Mouse (Mus musculus) intestine, embryonic 14.5 days (tissue): ENCODE data around the gene Nploc4. TPM values are rescaled to one million over a fixed set of nuclear protein-coding genes. Genes with fewer than 3 reads are reported as not detected.

ENCODE experiments used
- ATAC-seq: fragments of 200-750 bp; cut with Nextera tagmentation; replicated peaks from 2 replicates; pipeline ENCODE4 v1.8.0; 2017; ENCODE audit warnings: low read depth, moderate number of reproducible peaks, moderate TSS enrichment, moderate library complexity; ENCODE audit not compliant: low FRiP score, low TSS enrichment
- DNase-seq: peaks from one replicate; pipeline ENCODE4 v3.0.0-alpha.2; 2018; ENCODE audit warnings: low spot score
- H3K27ac ChIP-seq: fragments of 300-500 bp; sonication (generic); 2 replicates; pipeline ENCODE4 v1.5.1; 2014; ENCODE audit warnings: low read depth, mild to moderate bottlenecking, control low read depth
- H3K27me3 ChIP-seq: fragments of 300-500 bp; sonication (generic); replicated peaks from 2 replicates; pipeline ENCODE4 v1.6.1; 2014; ENCODE audit warnings: low read length, control low read depth; ENCODE audit not compliant: control insufficient read depth, insufficient read depth
- H3K36me3 ChIP-seq: fragments of 300-500 bp; sonication (generic); 2 replicates; pipeline ENCODE4 v1.6.1; 2014; ENCODE audit warnings: low read length, control low read depth; ENCODE audit not compliant: control insufficient read depth, insufficient read depth
- H3K4me1 ChIP-seq: fragments of 300-500 bp; sonication (generic); replicated peaks from 2 replicates; pipeline ENCODE4 v1.6.1; 2014; ENCODE audit warnings: low read length, control low read depth, mixed read lengths; ENCODE audit not compliant: control insufficient read depth, insufficient read depth
- H3K4me2 ChIP-seq: fragments of 300-500 bp; sonication (generic); 2 replicates; pipeline ENCODE4 v1.6.1; 2014; ENCODE audit warnings: low read length
- H3K4me3 ChIP-seq: fragments of 300-500 bp; sonication (generic); 2 replicates; pipeline ENCODE4 v1.5.1; 2014; ENCODE audit warnings: low read depth, low read length, control low read depth, mixed read lengths
- H3K9ac ChIP-seq: fragments of 300-500 bp; sonication (generic); 2 replicates; pipeline ENCODE4 v1.6.1; 2014; ENCODE audit warnings: mild to moderate bottlenecking, low read length
- H3K9me3 ChIP-seq: fragments of 300-500 bp; sonication (generic); 2 replicates; pipeline ENCODE4 v1.6.1; 2016; ENCODE audit warnings: low read length, control low read depth; ENCODE audit not compliant: control insufficient read depth
- WGBS: fragments of 180-500 bp; shearing (Covaris S2); extraction: QIAGEN DNeasy Blood & Tissue Kit; methylation state at CpG from one replicate; pipeline ENCODE4 v1.1.7; 2014; 5-methylcytosine and 5-hydroxymethylcytosine counted together
- polyA plus RNA-seq: library from polyadenylated mRNA; unstranded; fragments of >200 nt; fragmentation: Nextera tagmentation; extraction: Ambion mirVana; gene quantifications from 2 replicates; pipeline ENCODE4 v1.2.1, GENCODE M21; 2014

Gene Nploc4
- polyA plus RNA-seq, 1 experiment from 2014 or later = 37.4 TPM

- H3K4me3 ChIP-seq = no peak overlapping the region
- H3K36me3 ChIP-seq = peaks cover 63% of the 10 kb centered on the region
- H3K9me3 ChIP-seq = no peaks in the 10 kb centered on the region
- H3K4me2 ChIP-seq = no peak overlapping the region
- no peak overlapping the region for H3K27ac ChIP-seq
- H3K4me1 ChIP-seq = peaks cover 3% of the 10 kb centered on the region; the same call in 1 of the 2 replicates
- no peaks in the 10 kb centered on the region for H3K27me3 ChIP-seq
- WGBS = 34% methylated on average over 8 of the region's 8 CpGs
- ATAC-seq = peak; percentile 51
- no peak overlapping the region for H3K9ac ChIP-seq
- DNase-seq = peak; percentile 82
These were observed 67.9 kb downstream of the Nploc4 start for GRCm38 (mm10) chr11:120369656-120370055.

GRCm38 (mm10) chr11:120366443-120367027, 71.0 kb downstream of the Nploc4 start:
- no peaks in the 10 kb centered on the region for H3K9me3 ChIP-seq
- no peak overlapping the region for H3K27ac ChIP-seq
- DNase-seq = no peak
- peaks cover 32% of the 10 kb centered on the region for H3K36me3 ChIP-seq
- H3K9ac ChIP-seq = no peak overlapping the region
- H3K4me1 ChIP-seq = peaks cover 3% of the 10 kb centered on the region; the same call in 1 of the 2 replicates
- no peak overlapping the region for H3K4me2 ChIP-seq
- no peaks in the 10 kb centered on the region for H3K27me3 ChIP-seq
- WGBS = 32% methylated on average over 7 of the region's 7 CpGs
- ATAC-seq = no peak
- H3K4me3 ChIP-seq = no peak overlapping the region

GRCm38 (mm10) chr11:120362891-120363290, 74.6 kb downstream of the Nploc4 start:
- no peak overlapping the region for H3K4me3 ChIP-seq
- no peak for ATAC-seq
- no peaks in the 10 kb centered on the region for H3K36me3 ChIP-seq
- 80% methylated on average over 6 of the region's 6 CpGs for WGBS
- DNase-seq = no peak
- no peak overlapping the region for H3K9ac ChIP-seq
- no peak overlapping the region for H3K4me2 ChIP-seq
- no peak overlapping the region for H3K27ac ChIP-seq
- no peaks in the 10 kb centered on the region for H3K27me3 ChIP-seq
- H3K4me1 ChIP-seq = peaks cover 22% of the 10 kb centered on the region
- no peaks in the 10 kb centered on the region for H3K9me3 ChIP-seq

GRCm38 (mm10) chr11:120361295-120361694, 76.2 kb downstream of the Nploc4 start, which contains the start of gene Fscn2:
Gene Fscn2 (plus strand): TSS chr11:120361534.
- no peak within 1 kb of the TSS for H3K4me2 ChIP-seq
- WGBS = 67% methylated on average over 10 of the region's 10 CpGs
- no peak within 1 kb of the TSS for H3K27ac ChIP-seq
- H3K36me3 ChIP-seq = no peaks in the 10 kb centered on the region
- peaks cover 27% of the 10 kb centered on the region for H3K4me1 ChIP-seq
- DNase-seq = no peak
- H3K4me3 ChIP-seq = no peak within 1 kb of the TSS
- no peak for ATAC-seq
- no peaks in the 10 kb centered on the region for H3K27me3 ChIP-seq
- H3K9me3 ChIP-seq = no peaks in the 10 kb centered on the region
- no peak within 1 kb of the TSS for H3K9ac ChIP-seq

- DNase-seq = no peak
- 74% methylated on average over 5 of the region's 5 CpGs for WGBS
- Histone ChIP-seq H3K4me2 (no peak overlapping the region), H3K9me3 (no peaks in the 10 kb centered on the region), H3K27me3 (no peaks in the 10 kb centered on the region), H3K4me3 (no peak overlapping the region), H3K27ac (no peak overlapping the region), H3K9ac (no peak overlapping the region), H3K36me3 (no peaks in the 10 kb centered on the region), H3K4me1 (peaks cover 27% of the 10 kb centered on the region)
- ATAC-seq = no peak
These were observed 76.8 kb downstream of the Nploc4 start for GRCm38 (mm10) chr11:120360755-120361154.

GRCm38 (mm10) chr11:120360062-120360461, 77.4 kb downstream of the Nploc4 start:
- H3K9ac ChIP-seq = no peak overlapping the region
- ATAC-seq (no peak), DNase-seq (no peak)
- no peaks in the 10 kb centered on the region for H3K9me3 ChIP-seq
- H3K4me2 ChIP-seq = no peak overlapping the region
- H3K27ac ChIP-seq = no peak overlapping the region
- peaks cover 30% of the 10 kb centered on the region for H3K4me1 ChIP-seq
- 58% methylated on average over 8 of the region's 8 CpGs for WGBS
- H3K36me3 ChIP-seq = no peaks in the 10 kb centered on the region
- H3K4me3 ChIP-seq = no peak overlapping the region
- H3K27me3 ChIP-seq = no peaks in the 10 kb centered on the region

GRCm38 (mm10) chr11:120359391-120359790, 78.1 kb downstream of the Nploc4 start:
- DNase-seq = no peak
- Histone ChIP-seq H3K9ac (no peak overlapping the region), H3K9me3 (no peaks in the 10 kb centered on the region), H3K4me3 (no peak overlapping the region), H3K36me3 (no peaks in the 10 kb centered on the region), H3K4me2 (no peak overlapping the region), H3K4me1 (peaks cover 34% of the 10 kb centered on the region), H3K27me3 (no peaks in the 10 kb centered on the region), H3K27ac (no peak overlapping the region)
- WGBS = 87% methylated on average over 6 of the region's 6 CpGs
- no peak for ATAC-seq

- no peak overlapping the region for H3K4me3 ChIP-seq
- peak; percentile 61 for ATAC-seq
- H3K4me1 ChIP-seq = peaks cover 45% of the 10 kb centered on the region
- no peaks in the 10 kb centered on the region for H3K27me3 ChIP-seq
- no peak overlapping the region for H3K9ac ChIP-seq
- peak; percentile 91 for DNase-seq
- H3K4me2 ChIP-seq = 0 out of 2 replicates have a peak overlapping the region, but pooled peaks have one; percentile 1
- WGBS = 10% methylated on average over 10 of the region's 10 CpGs
- no peaks in the 10 kb centered on the region for H3K36me3 ChIP-seq
- no peaks in the 10 kb centered on the region for H3K9me3 ChIP-seq
- peak overlapping the region; percentile 82 for H3K27ac ChIP-seq
These were observed 79.6 kb downstream of the Nploc4 start for GRCm38 (mm10) chr11:120357791-120358401.

- Histone ChIP-seq H3K36me3 (no peaks in the 10 kb centered on the region), H3K9me3 (no peaks in the 10 kb centered on the region), H3K27ac (no peak overlapping the region), H3K4me1 (peaks cover 54% of the 10 kb centered on the region), H3K4me2 (no peak overlapping the region), H3K9ac (no peak overlapping the region), H3K4me3 (no peak overlapping the region), H3K27me3 (no peaks in the 10 kb centered on the region)
- ATAC-seq (no peak), DNase-seq (no peak)
- WGBS = 95% methylated on average over 4 of the region's 4 CpGs
These were observed 80.6 kb downstream of the Nploc4 start for GRCm38 (mm10) chr11:120356900-120357299.
